Mouse (Mus musculus) kidney, adult 2 months (tissue): Measurements from ENCODE around the gene Fbxl2. TPM values are rescaled to one million over a fixed set of nuclear protein-coding genes. Genes with fewer than 3 reads are reported as not detected.
"Not testable (repeated sequence)": the region's sequence is repeated elsewhere in the genome, so short reads cannot be mapped to it uniquely, and the experiment has no call there.

ENCODE experiments used
- DNase-seq: peaks from one replicate; pipeline ENCODE4 v3.0.0; 2021
- H3K27ac ChIP-seq: fragments of 200-500 bp; 2 replicates; pipeline ENCODE4 v1.5.1; 2012; ENCODE audit warnings: low read depth, low read length, control low read depth, inconsistent platforms; ENCODE audit not compliant: insufficient read depth
- H3K27me3 ChIP-seq: fragments of 200-500 bp; replicated peaks from 2 replicates; pipeline ENCODE4 v1.6.1; 2012; ENCODE audit warnings: mild to moderate bottlenecking, moderate library complexity, low read length, inconsistent platforms; ENCODE audit not compliant: control insufficient read depth, insufficient read depth
- H3K36me3 ChIP-seq: fragments of 200-500 bp; 2 replicates; pipeline ENCODE4 v1.6.1; 2012; ENCODE audit warnings: mild to moderate bottlenecking, moderate library complexity, low read length, inconsistent platforms; ENCODE audit not compliant: control insufficient read depth, insufficient read depth
- H3K4me1 ChIP-seq: fragments of 200-500 bp; 2 replicates; pipeline ENCODE4 v1.6.1; 2011; ENCODE audit warnings: low read length; ENCODE audit not compliant: control insufficient read depth, insufficient read depth
- H3K4me3 ChIP-seq: fragments of 200-500 bp; 2 replicates; pipeline ENCODE4 v1.5.1; 2011; ENCODE audit warnings: mild to moderate bottlenecking, low read depth, low read length, control low read depth; ENCODE audit not compliant: insufficient read depth
- CTCF ChIP-seq: fragments of 200-500 bp; conservative IDR thresholded peaks from 2 replicates; pipeline ENCODE4 v1.5.1; 2011; ENCODE audit warnings: low read depth, mild to moderate bottlenecking, control low read depth, low read length, moderate library complexity, mixed read lengths; ENCODE audit not compliant: insufficient read depth, insufficient read length
- POLR2A ChIP-seq: fragments of 200-500 bp; IDR thresholded peaks from one replicate; pipeline ENCODE4 v1.6.1; 2011; ENCODE audit warnings: low read depth, low read length, control low read depth
- WGBS: fragments of 180-500 bp; shearing (Covaris S2); methylation state at CpG from one replicate; pipeline ENCODE4 v1.1.7; 2018; 5-methylcytosine and 5-hydroxymethylcytosine counted together
- polyA plus RNA-seq: library from polyadenylated mRNA; depleted of rRNA; stranded (reverse); fragments of >200 nt; gene quantifications from 2 replicates; pipeline ENCODE4 v1.2.3, GENCODE M21; 2012; rRNA removed

Gene Fbxl2
- polyA plus RNA-seq, result 2.8 and 3.5 TPM in 2 replicates

DNA sequence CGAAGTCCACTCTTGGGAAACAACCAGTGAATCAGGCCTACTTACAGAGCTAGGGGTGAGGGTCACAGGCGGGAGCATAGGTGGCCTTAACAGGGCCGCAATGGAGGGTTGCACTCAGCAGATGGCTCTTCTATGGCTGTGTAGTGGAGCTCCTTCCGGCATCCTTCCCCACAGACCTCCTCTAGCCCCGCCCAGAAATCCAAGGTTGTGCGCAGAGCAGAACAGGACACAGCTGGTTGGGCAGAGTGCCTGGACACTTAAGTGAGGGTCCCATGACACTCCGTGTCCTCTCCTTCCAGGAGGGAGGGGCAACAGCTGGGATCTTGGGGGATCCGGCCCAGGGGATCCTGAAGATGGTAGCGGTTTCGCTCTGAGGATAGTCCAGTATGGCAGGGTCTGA, at the start of gene Fbxl2:
Gene Fbxl2 (minus strand): TSS at position 164 of the 400 bp plus-strand sequence.
- Histone ChIP-seq H3K4me1 (no peaks in the 10 kb centered on the region), H3K36me3 (no peaks in the 10 kb centered on the region), H3K4me3 (no peak within 1 kb of the TSS), H3K27me3 (no peaks in the 10 kb centered on the region), H3K27ac (no peak within 1 kb of the TSS)
- TF ChIP-seq POLR2A (no peak), CTCF (no peak)
- 78% methylated on average over 10 of the region's 10 CpGs for WGBS
- DNase-seq, result no peak

DNA sequence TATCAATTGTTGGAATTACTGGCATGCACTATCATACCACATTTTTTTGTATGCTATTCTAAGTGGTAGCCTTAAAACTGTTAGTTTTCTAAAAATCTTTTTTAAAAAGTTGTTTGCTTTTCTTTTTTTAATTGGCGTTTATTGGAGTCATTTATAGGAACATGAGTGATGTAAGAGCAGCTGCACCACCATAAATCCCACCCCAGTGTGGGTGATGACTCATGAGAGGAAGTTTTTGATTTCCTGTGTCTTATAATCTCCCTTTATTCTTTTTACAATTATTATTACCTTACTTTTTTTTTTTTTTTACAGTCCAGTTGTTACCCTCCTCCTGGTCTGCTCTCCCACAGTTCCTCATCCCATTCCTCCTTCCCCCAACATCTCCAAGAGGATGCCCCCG, 48.9 kb upstream of the Fbxl2 start:
- Histone ChIP-seq H3K27ac (no peak overlapping the region), H3K4me3 (no peak overlapping the region), H3K27me3 (no peaks in the 10 kb centered on the region), H3K4me1 (no peaks in the 10 kb centered on the region), H3K36me3 (no peaks in the 10 kb centered on the region)
- DNase-seq, result no peak
- no peak for TF ChIP-seq CTCF
- no peak for TF ChIP-seq POLR2A
- 77% methylated on average over 2 of the region's 2 CpGs for WGBS

DNA sequence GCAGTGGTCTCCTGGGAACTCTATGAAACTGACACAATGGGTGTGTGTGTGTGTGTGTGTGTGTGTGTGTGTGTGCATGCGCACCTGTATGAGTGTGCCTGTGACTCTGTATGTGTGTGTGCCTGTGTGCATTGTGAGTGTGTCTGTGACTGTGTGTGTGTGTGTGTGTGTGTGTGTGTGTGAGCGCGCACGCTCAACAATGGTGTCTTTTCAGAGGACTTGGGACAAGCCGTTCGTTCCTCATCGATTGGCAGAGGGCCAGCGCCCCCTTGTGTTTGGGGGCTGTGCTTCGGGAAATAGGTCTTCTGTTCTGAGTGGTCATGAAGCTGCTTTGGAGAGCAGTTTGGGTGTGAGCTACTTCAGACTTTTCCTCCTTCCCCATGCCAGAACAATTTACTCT, 46.2 kb upstream of the Fbxl2 start:
- DNase-seq, H3K4me1 ChIP-seq, H3K27me3 ChIP-seq, H3K36me3 ChIP-seq, H3K27ac ChIP-seq, H3K4me3 ChIP-seq: not testable (repeated sequence)
- 13% methylated on average over 9 of the region's 9 CpGs for WGBS

DNA sequence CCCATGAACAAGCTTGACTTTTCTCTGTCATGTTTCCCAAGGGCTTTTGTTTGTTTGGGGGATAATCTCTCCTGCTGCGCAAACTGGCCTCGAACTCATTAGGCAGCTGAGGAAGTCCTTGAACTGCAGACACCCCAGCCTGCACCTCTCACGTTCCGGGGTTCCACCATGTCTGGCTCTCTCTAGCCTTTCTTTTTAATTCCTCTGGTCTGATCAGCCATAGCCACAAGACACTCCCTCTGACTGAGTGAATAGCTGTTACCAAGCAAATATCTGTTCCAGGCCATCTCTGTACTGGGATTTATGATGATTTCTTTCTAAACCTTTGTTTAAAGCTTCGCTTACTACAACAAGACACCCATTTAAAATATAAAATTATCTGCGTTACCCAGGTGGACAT, 42.9 kb upstream of the Fbxl2 start:
- not testable (repeated sequence) for H3K27me3 ChIP-seq, H3K4me1 ChIP-seq, H3K4me3 ChIP-seq, DNase-seq, H3K27ac ChIP-seq, H3K36me3 ChIP-seq
- WGBS, result 93% methylated on average over 6 of the region's 6 CpGs

DNA sequence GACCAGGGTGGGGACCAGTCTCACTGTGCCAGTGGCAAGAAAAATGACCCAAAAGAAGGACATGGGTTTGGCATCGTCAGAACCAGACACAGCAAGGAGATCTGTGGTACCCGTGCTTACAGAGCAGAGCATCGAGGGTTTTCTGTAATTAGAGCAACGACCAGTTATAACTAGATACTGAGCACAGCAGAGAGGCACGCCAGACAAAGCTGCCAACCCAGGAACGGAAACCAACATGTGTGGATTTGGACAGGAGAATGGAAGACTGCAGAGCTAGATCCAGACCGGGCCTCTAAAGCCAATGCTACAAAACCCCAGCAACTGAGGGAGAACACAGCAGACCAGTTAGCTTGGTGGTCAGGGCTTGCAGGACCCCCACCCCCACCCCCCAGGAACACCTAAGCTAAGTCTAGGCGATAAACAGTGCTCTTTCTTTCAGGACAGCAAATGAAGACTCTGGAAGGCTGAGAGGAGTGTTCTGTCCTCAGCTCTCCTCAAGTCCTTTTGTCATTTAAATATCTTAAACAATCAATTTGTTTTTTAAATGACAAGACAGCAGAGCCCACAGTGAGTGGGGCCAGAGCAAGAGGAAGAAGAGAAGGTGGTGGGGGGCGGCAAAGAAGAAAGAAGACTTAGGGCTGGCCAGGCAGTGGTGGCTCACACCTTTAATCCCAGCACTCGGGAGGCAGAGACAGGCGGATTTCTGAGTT, 41.3 kb upstream of the Fbxl2 start:
- Histone ChIP-seq H3K27ac (no peak overlapping the region), H3K27me3 (no peaks in the 10 kb centered on the region), H3K36me3 (no peaks in the 10 kb centered on the region), H3K4me3 (no peak overlapping the region), H3K4me1 (no peaks in the 10 kb centered on the region)
- DNase-seq, result no peak
- 75% methylated on average over 11 of the region's 11 CpGs for WGBS
- TF ChIP-seq CTCF, result no peak
- TF ChIP-seq POLR2A, result no peak

DNA sequence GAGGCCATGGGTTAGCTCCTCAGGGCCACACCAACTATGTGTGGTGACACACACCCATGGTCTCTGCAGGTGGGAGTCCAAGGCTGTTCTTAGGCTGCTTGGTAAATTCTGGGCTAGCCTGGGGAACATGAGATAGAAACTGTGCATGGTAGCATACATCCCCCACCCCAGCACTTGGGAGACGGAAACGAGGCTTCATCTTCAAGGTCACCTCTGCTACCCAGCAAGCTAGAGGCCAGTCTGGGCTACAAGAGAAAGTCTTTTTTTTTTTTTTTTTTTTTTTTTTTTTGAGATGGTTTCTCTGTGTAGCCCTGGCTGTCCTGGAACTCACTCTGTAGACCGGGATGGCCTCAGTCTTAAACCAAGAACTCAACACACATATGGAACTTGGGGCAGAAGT, 40.4 kb upstream of the Fbxl2 start:
- WGBS, result 69% methylated on average over 3 of the region's 3 CpGs
- no peak overlapping the region for H3K4me3 ChIP-seq
- no peaks in the 10 kb centered on the region for H3K27me3 ChIP-seq
- DNase-seq, result no peak
- H3K27ac ChIP-seq, result no peak overlapping the region
- TF ChIP-seq CTCF (no peak), POLR2A (no peak)
- no peaks in the 10 kb centered on the region for H3K36me3 ChIP-seq
- no peaks in the 10 kb centered on the region for H3K4me1 ChIP-seq

DNA sequence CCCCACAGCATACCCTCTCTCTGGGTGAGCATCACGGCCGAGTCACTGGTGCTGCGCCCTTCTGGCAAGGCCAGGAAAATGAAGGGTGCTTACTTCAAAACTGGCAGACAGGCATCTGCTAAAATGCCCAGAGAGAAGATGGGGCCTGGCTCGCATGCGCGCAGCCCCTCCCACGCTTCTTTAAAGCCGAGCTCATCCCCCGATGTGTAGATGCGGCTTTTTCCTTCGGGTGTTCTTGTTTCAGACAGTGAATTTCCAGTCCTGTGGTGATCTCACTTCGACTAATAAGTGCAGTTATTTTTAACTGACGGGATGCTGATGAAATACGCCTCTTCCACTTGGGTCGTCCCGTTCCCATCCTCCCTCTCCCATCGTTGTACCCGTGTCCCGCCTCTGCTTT, 27.7 kb upstream of the Fbxl2 start:
- Histone ChIP-seq H3K27ac (no peak overlapping the region), H3K4me3 (no peak overlapping the region), H3K4me1 (no peaks in the 10 kb centered on the region), H3K27me3 (no peaks in the 10 kb centered on the region), H3K36me3 (no peaks in the 10 kb centered on the region)
- no peak for TF ChIP-seq POLR2A
- TF ChIP-seq CTCF, result no peak
- DNase-seq, result no peak
- WGBS, result 82% methylated on average over 19 of the region's 19 CpGs

DNA sequence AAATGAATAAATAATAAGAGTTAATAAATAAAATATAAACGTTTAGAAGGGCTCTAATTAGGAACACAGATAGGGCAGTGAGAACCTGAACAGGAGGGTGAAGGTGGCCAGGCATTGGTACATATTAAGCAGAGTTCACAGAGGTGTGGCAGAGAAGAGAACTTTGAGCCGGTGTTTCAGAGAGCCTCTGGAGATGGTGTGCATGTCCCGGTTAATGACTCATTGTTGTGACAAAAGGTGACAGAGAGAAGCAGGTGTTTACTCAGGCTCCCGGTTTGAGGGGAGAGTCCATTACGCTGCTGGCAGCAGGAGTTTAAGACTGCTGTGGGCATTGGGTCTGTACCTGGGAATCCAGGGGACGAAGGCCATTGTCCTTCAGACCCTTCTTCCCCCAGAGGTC, 23.4 kb upstream of the Fbxl2 start:
- DNase-seq, result peak; percentile 63
- Histone ChIP-seq H3K27ac (no peak overlapping the region; the same call in 1 of the 2 replicates), H3K36me3 (no peaks in the 10 kb centered on the region), H3K4me3 (no peak overlapping the region), H3K4me1 (no peaks in the 10 kb centered on the region), H3K27me3 (no peaks in the 10 kb centered on the region)
- WGBS, result 40% methylated on average over 6 of the region's 6 CpGs
- no peak for TF ChIP-seq POLR2A
- TF ChIP-seq CTCF, result no peak
